Mouse (Mus musculus): Measurements from ENCODE around the gene B4galnt2. TPM values are rescaled to one million over a fixed set of nuclear protein-coding genes. Genes with fewer than 3 reads are reported as not detected.
A peak's percentile ranks its signal among the peaks of the same experiment; 100 is the strongest.

B4galnt2 gene
- polyA plus RNA-seq, 1 experiment from 2014 or later, result 4.5 TPM

- H3K9ac ChIP-seq (ENCODE audit: low read length), result no peak overlapping the region
- H3K4me3 ChIP-seq (replicated peaks; ENCODE audit: low read length), result no peak overlapping the region
- 62% methylated on average over 4 of the region's 4 CpGs for WGBS
- ATAC-seq (ENCODE audit: insufficient read depth, low FRiP score), result no peak
- no peak overlapping the region for H3K4me2 ChIP-seq (ENCODE audit: low read depth, low read length)
- H3K9me3 ChIP-seq (replicated peaks; ENCODE audit: control insufficient read depth, low read length), result no peaks in the 10 kb centered on the region
- no peaks in the 10 kb centered on the region for H3K27me3 ChIP-seq (ENCODE audit: control insufficient read depth, insufficient read depth, low read length)
- H3K4me1 ChIP-seq (ENCODE audit: control insufficient read depth, insufficient read depth, low read length), result no peaks in the 10 kb centered on the region
- H3K36me3 ChIP-seq (ENCODE audit: control insufficient read depth, insufficient read depth, low read length), result no peaks in the 10 kb centered on the region
- H3K27ac ChIP-seq (ENCODE audit: low read length), result no peak overlapping the region
Observed at GRCm38 (mm10) chr11:95869442-95869841, 45.2 kb downstream of the B4galnt2 start.

DNA sequence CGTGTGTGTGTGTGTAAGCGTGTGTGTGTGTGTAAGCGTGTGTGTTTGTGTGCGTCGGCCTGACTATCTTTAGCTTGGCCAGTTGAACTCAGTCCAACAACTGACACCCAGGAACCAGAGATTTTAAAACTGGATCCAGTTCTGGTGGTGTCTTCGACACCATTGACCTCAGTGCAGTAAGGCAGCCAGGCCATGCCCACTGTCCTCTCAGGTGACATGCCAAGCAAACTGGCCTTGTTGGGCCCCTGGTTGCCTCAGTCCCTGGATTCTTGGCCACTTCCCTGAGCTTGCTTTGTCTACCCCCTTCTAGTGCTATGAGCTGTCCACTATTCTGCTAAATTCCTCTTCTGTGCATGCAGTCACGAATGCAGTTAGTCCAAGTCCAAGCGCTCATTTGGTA is 53.3 kb downstream of the B4galnt2 start:
- no peaks in the 10 kb centered on the region for H3K9me3 ChIP-seq (replicated peaks; ENCODE audit: control insufficient read depth, low read length)
- no peaks in the 10 kb centered on the region for H3K36me3 ChIP-seq (ENCODE audit: control insufficient read depth, insufficient read depth, low read length)
- H3K4me1 ChIP-seq (ENCODE audit: control insufficient read depth, insufficient read depth, low read length), result peaks cover 6% of the 10 kb centered on the region; the same call in 1 of the 2 replicates
- 96% methylated on average over 8 of the region's 8 CpGs for WGBS
- ATAC-seq (ENCODE audit: insufficient read depth, low FRiP score), result no peak
- no peak overlapping the region for H3K4me2 ChIP-seq (ENCODE audit: low read depth, low read length)
- H3K4me3 ChIP-seq (replicated peaks; ENCODE audit: low read length), result no peak overlapping the region
- H3K27ac ChIP-seq (ENCODE audit: low read length), result no peak overlapping the region
- no peaks in the 10 kb centered on the region for H3K27me3 ChIP-seq (ENCODE audit: control insufficient read depth, insufficient read depth, low read length)
- H3K9ac ChIP-seq (ENCODE audit: low read length), result no peak overlapping the region

DNA sequence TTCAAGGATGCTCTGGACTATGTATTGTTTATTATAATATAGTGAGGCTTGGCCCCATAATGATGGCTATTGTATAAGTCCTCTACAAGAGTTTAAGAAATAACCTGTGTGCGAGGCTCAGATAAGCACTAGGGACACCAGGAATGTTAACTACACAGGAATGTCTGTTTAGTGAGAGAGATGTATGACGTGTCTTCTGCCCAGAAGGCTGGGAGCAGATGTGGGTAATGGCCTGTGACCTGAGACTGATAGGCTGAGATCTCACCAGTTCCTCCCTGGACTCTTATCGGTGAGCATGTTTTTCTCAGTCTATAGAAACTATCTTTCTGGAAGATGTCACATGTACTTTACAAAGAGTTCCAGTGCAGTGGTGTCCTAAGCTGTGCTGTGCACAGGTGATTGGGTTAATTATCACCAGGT is 54.6 kb downstream of the B4galnt2 start:
- H3K27ac ChIP-seq (ENCODE audit: low read length), result no peak overlapping the region
- ATAC-seq (ENCODE audit: insufficient read depth, low FRiP score), result no peak

GRCm38 (mm10) chr11:95859468-95859855 is 55.2 kb downstream of the B4galnt2 start:
- ATAC-seq (ENCODE audit: insufficient read depth, low FRiP score), result peak; percentile 44
- under 1% methylated on average over 35 of the region's 35 CpGs for WGBS

More for the DNA sequence above, 54.6 kb downstream of the B4galnt2 start:
- H3K36me3 ChIP-seq (ENCODE audit: control insufficient read depth, insufficient read depth, low read length), result no peaks in the 10 kb centered on the region
- H3K4me1 ChIP-seq (ENCODE audit: control insufficient read depth, insufficient read depth, low read length), result peaks cover 6% of the 10 kb centered on the region; the same call in 1 of the 2 replicates
- H3K9ac ChIP-seq (ENCODE audit: low read length), result peak overlapping the region; percentile 73
- 17% methylated on average over 3 of the region's 3 CpGs for WGBS
- H3K4me3 ChIP-seq (replicated peaks; ENCODE audit: low read length), result peak overlapping the region; percentile 79
- no peaks in the 10 kb centered on the region for H3K9me3 ChIP-seq (replicated peaks; ENCODE audit: control insufficient read depth, low read length)
- H3K27me3 ChIP-seq (ENCODE audit: control insufficient read depth, insufficient read depth, low read length), result no peaks in the 10 kb centered on the region
- H3K4me2 ChIP-seq (ENCODE audit: low read depth, low read length), result peak overlapping the region; percentile 71

DNA sequence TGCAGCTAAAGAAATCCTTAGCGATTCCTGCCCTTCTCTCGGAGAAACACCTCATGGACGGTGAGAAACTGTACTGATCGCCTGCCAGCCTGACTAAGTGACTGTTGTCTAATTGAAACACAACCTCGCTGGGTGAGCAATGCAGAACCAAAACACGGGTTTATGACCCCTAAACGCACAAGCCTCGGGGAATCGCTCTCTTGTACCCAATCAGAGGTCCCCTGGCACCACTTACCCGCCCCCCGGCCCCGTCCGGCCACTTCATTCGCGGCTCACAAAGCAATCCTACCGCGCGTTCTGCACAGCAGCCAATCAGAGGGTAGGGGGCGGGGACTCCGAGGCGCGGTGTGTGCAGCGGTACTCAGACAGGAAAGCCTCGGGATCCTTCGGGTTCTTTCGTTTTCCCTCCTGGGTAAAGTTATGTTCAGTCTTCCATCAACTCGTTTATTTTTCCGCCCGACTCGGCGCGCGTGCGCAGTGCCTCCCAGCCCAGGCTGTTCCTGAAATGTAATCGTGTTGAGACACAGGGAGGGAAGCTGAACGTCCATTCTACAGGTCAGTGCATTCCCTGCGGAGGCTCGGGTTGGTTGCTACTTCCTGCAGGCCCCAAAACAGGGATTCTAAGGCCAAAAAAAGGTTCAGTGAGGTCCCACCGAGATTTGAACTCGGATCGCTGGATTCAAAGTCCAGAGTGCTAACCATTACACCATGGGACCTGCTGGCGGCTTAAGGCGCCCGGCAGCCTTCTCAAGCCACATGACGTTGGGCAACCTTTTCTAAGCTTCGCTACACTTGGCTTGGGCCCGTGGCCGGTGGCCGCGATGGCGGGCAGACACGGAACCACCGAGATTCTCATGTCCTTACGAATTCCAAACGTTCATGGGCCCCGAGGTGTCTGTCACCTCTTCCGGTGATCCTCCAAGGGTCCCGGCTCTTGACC is 55.9 kb downstream of the B4galnt2 start:
- Histone ChIP-seq H3K9ac (ENCODE audit: low read length) (peak overlapping the region; percentile 79), H3K36me3 (ENCODE audit: control insufficient read depth, insufficient read depth, low read length) (no peaks in the 10 kb centered on the region), H3K4me3 (replicated peaks; ENCODE audit: low read length) (peak overlapping the region; percentile 79), H3K27me3 (ENCODE audit: control insufficient read depth, insufficient read depth, low read length) (no peaks in the 10 kb centered on the region), H3K27ac (ENCODE audit: low read length) (peak overlapping the region; percentile 96), H3K4me2 (ENCODE audit: low read depth, low read length) (peak overlapping the region; percentile 71), H3K9me3 (replicated peaks; ENCODE audit: control insufficient read depth, low read length) (no peaks in the 10 kb centered on the region), H3K4me1 (ENCODE audit: control insufficient read depth, insufficient read depth, low read length) (peaks cover 6% of the 10 kb centered on the region; the same call in 1 of the 2 replicates)
- WGBS, result under 1% methylated on average over 58 of the region's 58 CpGs
- peak; percentile 98 for ATAC-seq (ENCODE audit: insufficient read depth, low FRiP score)

More at GRCm38 (mm10) chr11:95859468-95859855, 55.2 kb downstream of the B4galnt2 start:
- Histone ChIP-seq H3K36me3 (ENCODE audit: control insufficient read depth, insufficient read depth, low read length) (no peaks in the 10 kb centered on the region), H3K27ac (ENCODE audit: low read length) (peak overlapping the region; percentile 96), H3K27me3 (ENCODE audit: control insufficient read depth, insufficient read depth, low read length) (no peaks in the 10 kb centered on the region), H3K4me1 (ENCODE audit: control insufficient read depth, insufficient read depth, low read length) (peaks cover 6% of the 10 kb centered on the region; the same call in 1 of the 2 replicates), H3K4me3 (replicated peaks; ENCODE audit: low read length) (peak overlapping the region; percentile 79), H3K9me3 (replicated peaks; ENCODE audit: control insufficient read depth, low read length) (no peaks in the 10 kb centered on the region), H3K9ac (ENCODE audit: low read length) (peak overlapping the region; percentile 73), H3K4me2 (ENCODE audit: low read depth, low read length) (peak overlapping the region; percentile 71)

- Histone ChIP-seq H3K9me3 (replicated peaks; ENCODE audit: control insufficient read depth, low read length) (no peaks in the 10 kb centered on the region), H3K27ac (ENCODE audit: low read length) (peak overlapping the region; percentile 71), H3K27me3 (ENCODE audit: control insufficient read depth, insufficient read depth, low read length) (no peaks in the 10 kb centered on the region), H3K4me1 (ENCODE audit: control insufficient read depth, insufficient read depth, low read length) (peaks cover 6% of the 10 kb centered on the region; the same call in 1 of the 2 replicates), H3K4me2 (ENCODE audit: low read depth, low read length) (peak overlapping the region; percentile 71), H3K4me3 (replicated peaks; ENCODE audit: low read length) (peak overlapping the region; percentile 79), H3K36me3 (ENCODE audit: control insufficient read depth, insufficient read depth, low read length) (no peaks in the 10 kb centered on the region), H3K9ac (ENCODE audit: low read length) (peak overlapping the region; percentile 79)
- no peak for ATAC-seq (ENCODE audit: insufficient read depth, low FRiP score)
- WGBS, result 19% methylated on average over 21 of the region's 21 CpGs
Observed at GRCm38 (mm10) chr11:95857716-95858527, 56.8 kb downstream of the B4galnt2 start.

DNA sequence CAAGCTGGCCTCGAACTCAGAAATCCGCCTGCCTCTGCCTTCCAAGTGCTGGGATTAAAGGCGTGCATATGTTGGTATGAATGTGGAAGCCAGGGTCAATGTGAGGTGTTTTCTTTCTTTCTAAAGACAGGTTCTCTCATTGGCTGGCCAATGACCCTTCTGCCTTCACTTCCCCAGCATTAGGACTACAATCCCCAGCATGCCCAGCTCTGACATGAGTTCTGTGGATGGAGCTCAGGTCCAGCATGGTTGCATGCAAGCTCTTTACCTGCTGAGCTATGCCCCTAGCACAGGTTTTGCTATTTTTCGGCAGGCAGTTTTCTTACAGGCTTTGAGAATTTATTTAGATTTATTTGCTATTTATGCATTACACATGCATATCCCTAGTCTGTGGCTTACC is 57.4 kb downstream of the B4galnt2 start:
- H3K9ac ChIP-seq (ENCODE audit: low read length), result no peak overlapping the region
- ATAC-seq (ENCODE audit: insufficient read depth, low FRiP score), result no peak
- H3K27me3 ChIP-seq (ENCODE audit: control insufficient read depth, insufficient read depth, low read length), result no peaks in the 10 kb centered on the region
- H3K4me3 ChIP-seq (replicated peaks; ENCODE audit: low read length), result no peak overlapping the region
- H3K9me3 ChIP-seq (replicated peaks; ENCODE audit: control insufficient read depth, low read length), result no peaks in the 10 kb centered on the region
- H3K36me3 ChIP-seq (ENCODE audit: control insufficient read depth, insufficient read depth, low read length), result no peaks in the 10 kb centered on the region
- WGBS, result 84% methylated on average over 4 of the region's 4 CpGs
- peaks cover 6% of the 10 kb centered on the region; the same call in 1 of the 2 replicates for H3K4me1 ChIP-seq (ENCODE audit: control insufficient read depth, insufficient read depth, low read length)
- no peak overlapping the region for H3K4me2 ChIP-seq (ENCODE audit: low read depth, low read length)
- H3K27ac ChIP-seq (ENCODE audit: low read length), result no peak overlapping the region

DNA sequence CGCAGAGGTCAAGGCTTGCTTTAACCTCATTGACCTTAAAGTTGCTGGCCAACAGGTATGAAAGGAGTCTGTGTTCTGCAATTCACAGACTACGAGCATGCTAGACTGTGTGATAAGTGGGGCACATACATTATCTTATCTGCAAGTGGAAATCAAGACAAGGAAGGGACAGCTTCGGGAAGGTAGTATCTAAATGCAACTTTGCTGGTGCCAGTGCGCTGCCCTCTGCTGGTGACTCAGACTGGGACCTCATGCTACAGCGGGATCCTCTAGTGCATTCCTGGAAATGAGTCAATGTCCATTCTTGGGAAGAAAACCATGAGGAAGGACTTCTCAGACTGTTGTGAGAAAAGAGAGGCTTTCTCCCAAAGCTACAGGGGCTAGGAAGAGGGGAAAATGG is 61.0 kb downstream of the B4galnt2 start:
- Histone ChIP-seq H3K36me3 (ENCODE audit: control insufficient read depth, insufficient read depth, low read length) (no peaks in the 10 kb centered on the region), H3K4me1 (ENCODE audit: control insufficient read depth, insufficient read depth, low read length) (no peaks in the 10 kb centered on the region), H3K4me3 (replicated peaks; ENCODE audit: low read length) (no peak overlapping the region), H3K27me3 (ENCODE audit: control insufficient read depth, insufficient read depth, low read length) (no peaks in the 10 kb centered on the region), H3K9me3 (replicated peaks; ENCODE audit: control insufficient read depth, low read length) (no peaks in the 10 kb centered on the region), H3K4me2 (ENCODE audit: low read depth, low read length) (no peak overlapping the region), H3K9ac (ENCODE audit: low read length) (no peak overlapping the region), H3K27ac (ENCODE audit: low read length) (no peak overlapping the region)
- WGBS, result 55% methylated on average over 5 of the region's 5 CpGs
- no peak for ATAC-seq (ENCODE audit: insufficient read depth, low FRiP score)
